Mouse (Mus musculus) macrophage (primary cell): ENCODE data around the gene Ttc28. TPM values are rescaled to one million over a fixed set of nuclear protein-coding genes. Genes with fewer than 3 reads are reported as not detected.

ENCODE experiments used
- H3K27ac ChIP-seq: fragments of 350-480 bp; formaldehyde crosslinking; 2 replicates; pipeline ENCODE4 v1.9.0; 2021
- H3K36me3 ChIP-seq: fragments of 350-480 bp; formaldehyde crosslinking; 2 replicates; pipeline ENCODE4 v1.9.0; 2021; ENCODE audit errors: inconsistent target
- H3K4me3 ChIP-seq: fragments of 350-480 bp; formaldehyde crosslinking; 2 replicates; pipeline ENCODE4 v1.9.0; 2021; ENCODE audit errors: inconsistent target
- H3K79me2 ChIP-seq: fragments of 350-480 bp; formaldehyde crosslinking; 2 replicates; pipeline ENCODE4 v1.9.0; 2021; ENCODE audit errors: inconsistent target
- WGBS: methylation state at CpG from one replicate; pipeline ENCODE4 v1.1.7; 2026; ENCODE audit warnings: inconsistent platforms; ENCODE audit not compliant: missing documents; 5-methylcytosine and 5-hydroxymethylcytosine counted together
- polyA plus RNA-seq: library from polyadenylated mRNA; stranded (reverse); fragments of 250-400 nt; gene quantifications from 3 replicates; pipeline ENCODE4 v1.2.4, GENCODE M21; 2018; ENCODE audit warnings: inconsistent platforms

Gene Ttc28
- polyA plus RNA-seq, 1 experiment from 2014 or later, result 0.77 TPM

GRCm38 (mm10) chr5:111133754-111134153 lies 254.2 kb downstream of the Ttc28 start:
- WGBS, result 95% methylated on average over 7 of the region's 7 CpGs
- no peaks in the 10 kb centered on the region for H3K79me2 ChIP-seq
- no peak overlapping the region for H3K27ac ChIP-seq
- H3K36me3 ChIP-seq, result no peaks in the 10 kb centered on the region
- no peak overlapping the region for H3K4me3 ChIP-seq

- Histone ChIP-seq H3K36me3 (no peaks in the 10 kb centered on the region), H3K27ac (no peak overlapping the region), H3K79me2 (no peaks in the 10 kb centered on the region), H3K4me3 (no peak overlapping the region)
- WGBS, result 92% methylated on average over 6 of the region's 6 CpGs
Observed at GRCm38 (mm10) chr5:111137283-111137682, 257.7 kb downstream of the Ttc28 start.

DNA sequence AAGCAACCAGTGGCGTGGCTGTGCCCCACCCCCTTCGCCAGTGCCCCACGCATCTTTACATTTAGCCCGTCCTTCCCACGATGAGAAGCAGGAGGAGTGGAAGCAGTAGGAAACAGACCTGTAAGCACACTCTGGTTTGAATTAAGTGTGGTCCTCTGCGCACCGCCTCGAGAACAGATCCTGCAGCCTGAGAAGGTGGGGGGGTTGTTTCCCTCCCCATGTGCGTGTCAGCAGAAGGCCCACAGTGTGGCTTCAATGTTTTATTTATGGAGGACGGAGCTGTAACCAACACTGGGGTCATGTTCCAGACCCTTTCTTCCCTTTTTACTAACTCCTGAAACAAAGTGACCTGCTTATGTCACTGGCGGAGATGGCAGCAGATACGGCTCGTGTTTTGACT lies 258.1 kb downstream of the Ttc28 start:
- H3K4me3 ChIP-seq, result no peak overlapping the region
- 84% methylated on average over 13 of the region's 13 CpGs for WGBS
- H3K27ac ChIP-seq, result no peak overlapping the region
- H3K79me2 ChIP-seq, result no peaks in the 10 kb centered on the region
- no peaks in the 10 kb centered on the region for H3K36me3 ChIP-seq

- 81% methylated on average over 11 of the region's 11 CpGs for WGBS
- H3K79me2 ChIP-seq, result no peaks in the 10 kb centered on the region
- H3K36me3 ChIP-seq, result no peaks in the 10 kb centered on the region
- no peak overlapping the region for H3K4me3 ChIP-seq
- no peak overlapping the region for H3K27ac ChIP-seq
Observed at GRCm38 (mm10) chr5:111138239-111138833, 258.7 kb downstream of the Ttc28 start.

GRCm38 (mm10) chr5:111138927-111139565 lies 259.4 kb downstream of the Ttc28 start:
- Histone ChIP-seq H3K36me3 (no peaks in the 10 kb centered on the region), H3K79me2 (no peaks in the 10 kb centered on the region), H3K4me3 (no peak overlapping the region), H3K27ac (0 out of 2 replicates have a peak overlapping the region, but pooled peaks have one; percentile 4)
- 35% methylated on average over 7 of the region's 7 CpGs for WGBS

- Histone ChIP-seq H3K36me3 (no peaks in the 10 kb centered on the region), H3K79me2 (no peaks in the 10 kb centered on the region), H3K27ac (0 out of 2 replicates have a peak overlapping the region, but pooled peaks have one; percentile 4), H3K4me3 (no peak overlapping the region)
- 40% methylated on average over 14 of the region's 14 CpGs for WGBS
Observed at GRCm38 (mm10) chr5:111139622-111140021, 260.0 kb downstream of the Ttc28 start.

GRCm38 (mm10) chr5:111141139-111141885 lies 261.7 kb downstream of the Ttc28 start:
- WGBS, result 37% methylated on average over 20 of the region's 20 CpGs

DNA sequence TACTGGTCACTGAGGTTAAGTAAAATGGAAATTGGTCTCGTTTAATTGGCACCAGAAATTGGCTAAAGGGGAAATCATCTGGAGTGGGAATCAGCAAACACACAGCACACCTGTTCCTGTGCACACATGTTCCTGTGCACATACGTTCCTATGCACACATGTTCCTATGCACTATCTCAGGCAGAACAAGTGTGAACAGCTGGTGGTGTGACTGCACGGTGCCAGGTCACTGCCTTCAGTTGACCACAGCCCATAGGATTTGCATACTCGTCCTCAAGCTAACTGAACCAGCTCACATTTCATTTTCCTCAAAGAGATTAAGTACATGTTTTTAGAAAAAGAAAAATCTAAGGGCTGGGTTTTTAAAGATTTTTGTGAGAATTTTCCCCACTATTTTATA lies 263.2 kb downstream of the Ttc28 start:
- Histone ChIP-seq H3K79me2 (no peaks in the 10 kb centered on the region), H3K27ac (no peak overlapping the region), H3K36me3 (no peaks in the 10 kb centered on the region), H3K4me3 (no peak overlapping the region)
- 78% methylated on average over 4 of the region's 4 CpGs for whole genome bisulfite sequencing

More at GRCm38 (mm10) chr5:111141139-111141885, 261.7 kb downstream of the Ttc28 start:
- no peak overlapping the region for H3K4me3 ChIP-seq
- peak overlapping the region; percentile 13; the same call in 1 of the 2 replicates for H3K27ac ChIP-seq
- H3K36me3 ChIP-seq, result no peaks in the 10 kb centered on the region
- H3K79me2 ChIP-seq, result no peaks in the 10 kb centered on the region

DNA sequence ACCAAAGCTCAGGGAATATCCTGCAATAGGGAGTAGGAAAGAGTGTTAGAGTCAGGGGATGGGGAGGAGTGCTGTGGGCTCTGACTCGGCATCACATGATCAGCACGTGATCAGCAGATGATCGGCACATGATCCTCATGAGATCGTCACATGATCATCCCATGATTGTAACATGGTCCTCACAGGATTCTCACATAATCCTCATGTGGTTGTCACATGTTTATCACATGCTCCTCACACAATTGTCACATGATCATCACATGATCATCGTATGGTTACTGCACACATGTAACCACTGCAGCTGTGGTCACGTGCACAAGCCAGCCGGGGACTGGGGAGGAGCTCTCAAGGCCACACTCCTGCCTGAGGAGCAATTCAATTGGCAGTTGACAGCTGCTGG lies 264.8 kb downstream of the Ttc28 start:
- H3K4me3 ChIP-seq, result no peak overlapping the region
- H3K79me2 ChIP-seq, result no peaks in the 10 kb centered on the region
- H3K36me3 ChIP-seq, result no peaks in the 10 kb centered on the region
- no peak overlapping the region for H3K27ac ChIP-seq
- WGBS, result 96% methylated on average over 7 of the region's 7 CpGs

DNA sequence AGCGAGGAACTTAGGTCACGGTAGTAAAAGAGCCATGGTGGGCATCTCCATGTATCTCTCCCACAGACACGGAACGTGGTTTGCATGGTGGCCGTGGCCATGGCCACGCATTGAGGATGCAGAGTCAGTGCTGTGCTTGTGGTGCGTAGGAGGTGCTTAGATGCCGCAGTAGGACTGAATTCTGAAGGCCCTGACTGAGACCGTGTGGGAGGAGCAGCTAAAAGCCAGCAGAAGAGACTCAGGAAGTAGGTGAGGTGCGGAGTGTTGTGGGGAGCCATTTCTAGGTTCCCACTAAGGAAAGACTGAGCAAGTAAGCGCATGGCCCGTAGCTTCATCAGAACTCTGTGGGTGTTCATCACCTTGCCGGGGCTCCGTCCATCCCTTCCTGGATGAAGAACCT lies 271.0 kb downstream of the Ttc28 start:
- no peak overlapping the region for H3K4me3 ChIP-seq
- no peak overlapping the region for H3K27ac ChIP-seq
- H3K79me2 ChIP-seq, result no peaks in the 10 kb centered on the region
- H3K36me3 ChIP-seq, result no peaks in the 10 kb centered on the region
- WGBS, result 90% methylated on average over 14 of the region's 14 CpGs

DNA sequence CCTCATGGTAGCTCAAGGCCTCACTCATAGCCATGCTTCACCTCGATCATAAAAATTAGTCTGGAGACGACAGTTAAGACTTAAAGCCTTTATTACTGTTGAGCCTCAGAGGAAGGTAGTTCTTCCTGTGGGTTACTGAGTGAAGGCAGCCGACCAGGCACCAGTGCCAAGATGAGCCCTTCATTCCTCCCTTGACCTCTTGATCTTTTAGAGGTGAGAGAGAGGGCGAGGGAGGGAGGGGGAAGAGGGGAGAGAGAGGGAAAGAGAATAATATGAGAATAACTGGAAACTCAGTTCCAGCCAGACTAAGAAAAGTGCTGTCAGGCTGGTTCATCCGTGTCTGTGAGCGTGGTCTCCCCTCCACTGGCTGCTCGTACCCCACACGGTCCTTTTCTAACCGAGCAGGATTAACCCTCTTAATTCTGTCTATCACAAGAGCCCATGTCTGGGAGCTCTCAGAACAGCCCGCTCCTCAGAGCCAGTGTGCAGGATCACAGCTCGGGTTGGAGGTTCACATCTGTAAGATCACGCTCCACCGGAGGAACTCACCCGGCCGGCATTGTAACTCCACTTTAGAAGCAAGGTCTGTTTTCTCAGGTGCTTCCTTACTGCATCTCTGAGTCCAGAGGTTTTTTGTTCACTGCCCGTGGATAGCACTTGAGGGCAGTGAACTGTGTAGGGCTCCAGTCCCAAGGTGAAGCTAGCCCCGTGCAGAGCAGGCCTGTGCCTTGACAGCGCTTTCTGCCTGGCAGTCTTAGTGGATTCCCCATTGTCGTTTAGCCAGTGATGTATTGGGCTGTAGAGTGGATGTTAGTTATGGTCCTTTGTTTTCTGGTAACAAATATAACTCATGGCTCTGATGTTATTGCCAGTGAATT lies 272.5 kb downstream of the Ttc28 start:
- Histone ChIP-seq H3K4me3 (no peak overlapping the region), H3K79me2 (no peaks in the 10 kb centered on the region), H3K27ac (no peak overlapping the region), H3K36me3 (no peaks in the 10 kb centered on the region)
- 67% methylated on average over 19 of the region's 19 CpGs for whole genome bisulfite sequencing

DNA sequence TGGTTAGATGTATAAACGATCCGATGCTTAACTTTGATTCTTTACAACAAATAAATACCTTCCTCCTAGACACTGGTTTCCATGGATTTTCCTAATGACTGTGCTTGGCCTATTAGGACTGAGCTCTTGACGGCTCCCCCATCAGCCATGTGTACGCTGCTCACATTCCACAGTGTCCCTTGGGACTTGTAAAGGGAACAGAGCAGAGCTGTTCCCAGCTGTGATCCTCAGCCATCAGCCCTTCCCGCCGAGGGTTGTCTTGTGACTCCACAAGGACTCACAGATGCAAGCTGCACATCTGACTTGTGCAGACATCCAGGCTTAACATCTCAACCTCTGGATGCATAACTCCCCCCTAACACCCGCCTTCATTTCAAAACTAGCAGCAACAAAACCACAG lies 275.0 kb downstream of the Ttc28 start:
- 96% methylated on average over 7 of the region's 7 CpGs for WGBS

GRCm38 (mm10) chr5:111155271-111155670 lies 275.7 kb downstream of the Ttc28 start:
- no peaks in the 10 kb centered on the region for H3K36me3 ChIP-seq
- no peaks in the 10 kb centered on the region for H3K79me2 ChIP-seq
- WGBS, result 94% methylated on average over 4 of the region's 4 CpGs
- H3K27ac ChIP-seq, result no peak overlapping the region
- no peak overlapping the region for H3K4me3 ChIP-seq

More for the DNA sequence above, 275.0 kb downstream of the Ttc28 start:
- no peak overlapping the region for H3K27ac ChIP-seq
- no peak overlapping the region for H3K4me3 ChIP-seq
- no peaks in the 10 kb centered on the region for H3K79me2 ChIP-seq
- no peaks in the 10 kb centered on the region for H3K36me3 ChIP-seq

DNA sequence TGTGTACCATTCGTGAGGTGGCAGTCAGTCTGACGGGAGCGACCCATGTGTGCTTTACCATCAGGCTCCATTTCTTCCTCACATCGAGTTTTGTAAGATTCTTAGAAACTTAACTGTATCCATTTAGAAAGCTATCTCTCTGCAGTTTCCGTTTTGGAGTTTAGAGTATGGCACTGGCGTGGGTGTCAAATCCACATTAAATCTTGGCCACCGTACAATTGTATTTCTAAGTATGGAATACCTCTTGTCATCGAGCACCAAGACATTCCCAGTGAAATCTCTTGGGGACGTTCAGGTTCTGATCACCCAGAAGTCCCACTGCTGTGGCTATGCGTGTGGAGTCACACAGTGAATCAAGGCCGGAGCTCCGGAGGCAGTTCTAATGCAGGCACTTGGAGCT lies 276.3 kb downstream of the Ttc28 start:
- H3K27ac ChIP-seq, result no peak overlapping the region
- no peak overlapping the region for H3K4me3 ChIP-seq
- WGBS, result 92% methylated on average over 12 of the region's 12 CpGs
- no peaks in the 10 kb centered on the region for H3K79me2 ChIP-seq
- no peaks in the 10 kb centered on the region for H3K36me3 ChIP-seq
